Mouse (Mus musculus) midbrain, embryonic 10.5 days (tissue): Measurements from ENCODE around the gene Tmem98. TPM values are rescaled to one million over a fixed set of nuclear protein-coding genes. Genes with fewer than 3 reads are reported as not detected.

Source experiments
- DNase-seq: peaks from one replicate; pipeline ENCODE4 v3.0.0-alpha.2; 2017; ENCODE audit warnings: low spot score
- H3K27ac ChIP-seq: fragments of 300-500 bp; sonication (generic); replicated peaks from 2 replicates; pipeline ENCODE4 v1.5.1; 2016; ENCODE audit warnings: mild to moderate bottlenecking
- H3K27me3 ChIP-seq: fragments of 300-500 bp; sonication (generic); 2 replicates; pipeline ENCODE4 v1.6.1; 2016; ENCODE audit warnings: low read depth, mild to moderate bottlenecking; ENCODE audit not compliant: poor library complexity, severe bottlenecking
- H3K36me3 ChIP-seq: fragments of 300-500 bp; sonication (generic); 2 replicates; pipeline ENCODE4 v1.6.1; 2016; ENCODE audit warnings: mild to moderate bottlenecking, moderate library complexity
- H3K4me1 ChIP-seq: fragments of 300-500 bp; sonication (generic); 2 replicates; pipeline ENCODE4 v1.6.1; 2016
- H3K4me3 ChIP-seq: fragments of 300-500 bp; sonication (generic); 2 replicates; pipeline ENCODE4 v1.5.1; 2016; ENCODE audit warnings: mild to moderate bottlenecking, moderate library complexity
- H3K9me3 ChIP-seq: fragments of 300-500 bp; sonication (generic); replicated peaks from 2 replicates; pipeline ENCODE4 v1.6.1; 2016; ENCODE audit warnings: mild to moderate bottlenecking
- whole genome bisulfite sequencing: fragments of 180-500 bp; shearing (Covaris S2); methylation state at CpG from one replicate; pipeline ENCODE4 v1.1.7; 2016; 5-methylcytosine and 5-hydroxymethylcytosine counted together
- polyA plus RNA-seq: library from polyadenylated mRNA; unstranded; fragments of >200 nt; fragmentation: Nextera tagmentation; extraction: Ambion mirVana; gene quantifications from 2 replicates; pipeline ENCODE4 v1.2.1, GENCODE M21; 2016

Tmem98 gene
- 94.5 and 98.0 TPM in 2 replicates for polyA plus RNA-seq

DNA sequence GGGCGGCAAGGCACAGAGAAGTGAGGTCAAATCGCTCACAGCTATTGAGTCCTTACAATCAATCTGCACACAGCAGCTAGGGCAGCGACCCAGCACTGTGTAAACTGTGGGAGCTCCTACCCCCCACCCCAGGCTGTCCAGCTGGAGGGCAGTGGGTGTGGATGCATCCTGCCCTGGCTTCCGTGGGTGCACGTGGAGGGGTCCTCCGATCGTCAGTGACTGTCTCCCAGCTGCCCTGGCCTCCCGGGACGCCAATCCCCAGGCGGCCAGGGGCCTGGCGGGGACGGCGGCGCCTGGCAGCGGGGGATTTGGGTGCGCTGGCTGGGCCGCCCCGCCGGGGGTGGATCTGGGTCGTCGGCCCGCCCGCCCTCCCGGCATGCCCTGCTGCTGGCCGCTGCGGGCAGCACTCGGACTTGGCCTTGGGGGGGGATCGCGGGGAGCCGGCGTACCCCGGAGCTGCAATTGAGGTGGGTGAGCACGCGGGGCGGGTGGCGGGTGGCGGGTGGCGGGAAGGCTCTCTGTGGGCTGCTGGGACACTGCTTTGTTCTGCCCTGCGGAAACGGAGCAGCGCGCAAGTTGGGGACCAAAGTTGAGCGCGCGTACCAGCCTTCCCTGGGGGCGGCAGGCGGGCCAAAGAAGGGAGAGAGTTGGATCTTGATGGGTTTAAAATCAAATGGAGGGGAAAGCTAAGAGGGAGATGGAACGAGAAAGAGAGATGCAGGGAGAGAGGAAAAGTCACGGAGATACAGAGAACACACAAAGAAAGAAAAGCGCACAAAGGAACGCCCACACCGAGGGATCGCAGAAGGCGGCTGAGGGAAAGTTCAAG lies at the start of gene Tmem98:
Tmem98 (plus strand) TSS at position 183 of the 829 bp plus-strand sequence.
- Histone ChIP-seq H3K4me1 (peaks cover 49% of the 10 kb centered on the region), H3K27ac (peak within 1 kb of the TSS; percentile 99), H3K4me3 (peak within 1 kb of the TSS; percentile 71), H3K27me3 (peaks cover 16% of the 10 kb centered on the region; the same call in 1 of the 2 replicates), H3K36me3 (peaks cover 35% of the 10 kb centered on the region), H3K9me3 (no peaks in the 10 kb centered on the region)
- WGBS: under 1% methylated on average over 50 of the region's 54 CpGs
- peak; percentile 71 for DNase-seq

DNA sequence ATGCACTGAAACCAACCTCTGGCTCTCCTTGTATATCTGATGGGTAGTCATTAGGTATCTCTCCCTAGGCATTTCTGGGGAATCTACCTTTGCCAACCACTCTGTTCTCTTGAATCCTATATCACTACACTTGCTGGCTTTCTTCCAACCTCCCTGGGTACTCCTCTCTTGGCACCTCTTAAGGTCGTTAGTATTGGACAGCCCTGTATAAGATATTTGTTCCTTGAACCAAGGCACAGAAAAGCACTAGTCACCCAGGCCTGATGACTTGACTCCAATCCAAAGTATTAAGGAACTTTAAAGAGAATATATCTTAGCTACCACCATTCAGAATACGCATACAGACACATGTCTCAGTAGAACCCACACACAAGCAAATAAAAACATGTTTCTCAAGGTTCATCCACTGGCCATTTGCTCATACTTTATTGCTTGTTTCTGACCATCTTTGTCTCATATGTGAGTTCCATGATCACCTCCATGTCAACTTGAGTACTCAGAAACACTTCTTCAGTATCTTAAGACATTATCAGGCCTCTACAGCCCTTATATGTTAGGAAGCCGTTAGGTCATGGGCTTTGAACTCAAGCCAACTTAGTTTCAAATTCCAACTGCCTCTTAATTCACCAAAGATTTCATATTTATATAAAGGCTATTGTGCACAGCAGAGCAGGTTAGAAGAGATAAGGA lies 48.5 kb upstream of the Tmem98 start:
- no peak for DNase-seq
- Histone ChIP-seq H3K27ac (no peak overlapping the region), H3K9me3 (no peaks in the 10 kb centered on the region), H3K27me3 (no peaks in the 10 kb centered on the region), H3K4me1 (no peaks in the 10 kb centered on the region), H3K4me3 (no peak overlapping the region), H3K36me3 (no peaks in the 10 kb centered on the region)
- WGBS: 86% methylated on average over 3 of the region's 3 CpGs

DNA sequence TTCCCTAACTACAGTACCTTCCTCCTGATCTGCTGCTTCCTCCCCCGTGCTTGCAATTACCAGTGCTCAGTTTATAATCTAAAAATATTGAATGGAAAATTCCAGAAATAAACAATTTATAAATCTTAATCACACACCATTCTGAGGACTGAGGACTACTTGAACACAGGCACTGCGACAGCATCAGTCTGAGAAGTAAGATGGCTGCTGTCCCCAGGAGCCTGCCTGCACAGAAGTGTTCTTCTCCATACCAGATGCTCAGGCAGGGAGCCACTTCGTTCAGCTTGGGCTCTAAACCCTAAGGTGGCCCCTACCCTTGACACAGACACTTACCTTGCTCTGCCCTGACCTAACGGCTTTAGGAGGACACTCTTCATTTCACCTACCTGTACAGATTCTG lies 47.9 kb upstream of the Tmem98 start:
- H3K4me3 ChIP-seq: no peak overlapping the region
- 84% methylated on average over 4 of the region's 4 CpGs for WGBS
- no peak for DNase-seq
- H3K4me1 ChIP-seq: no peaks in the 10 kb centered on the region
- H3K36me3 ChIP-seq: no peaks in the 10 kb centered on the region
- H3K27ac ChIP-seq: no peak overlapping the region
- H3K27me3 ChIP-seq: no peaks in the 10 kb centered on the region
- no peaks in the 10 kb centered on the region for H3K9me3 ChIP-seq

DNA sequence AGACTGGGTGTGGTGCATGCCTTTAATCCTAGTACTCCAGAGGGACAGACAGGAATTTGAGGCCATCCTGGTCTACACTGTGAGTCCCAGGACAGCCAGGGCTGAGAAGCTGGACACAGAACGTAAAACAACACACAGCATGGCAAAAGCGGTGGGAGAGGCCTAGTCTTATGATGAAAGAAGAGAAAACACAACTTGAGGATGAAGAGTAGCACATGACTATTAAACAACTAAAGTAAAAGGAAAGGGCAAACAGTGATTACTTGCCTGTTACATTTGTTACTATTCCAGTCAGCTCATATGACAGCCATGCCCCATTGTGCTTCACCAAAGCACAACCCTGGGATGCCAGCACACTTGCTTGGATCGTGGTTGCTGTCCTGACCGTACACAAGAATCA lies 43.9 kb upstream of the Tmem98 start:
- Histone ChIP-seq H3K4me3 (no peak overlapping the region), H3K4me1 (peaks cover 11% of the 10 kb centered on the region), H3K27me3 (no peaks in the 10 kb centered on the region), H3K9me3 (no peaks in the 10 kb centered on the region), H3K27ac (no peak overlapping the region), H3K36me3 (no peaks in the 10 kb centered on the region)
- DNase-seq: no peak
- 88% methylated on average over 4 of the region's 4 CpGs for WGBS

DNA sequence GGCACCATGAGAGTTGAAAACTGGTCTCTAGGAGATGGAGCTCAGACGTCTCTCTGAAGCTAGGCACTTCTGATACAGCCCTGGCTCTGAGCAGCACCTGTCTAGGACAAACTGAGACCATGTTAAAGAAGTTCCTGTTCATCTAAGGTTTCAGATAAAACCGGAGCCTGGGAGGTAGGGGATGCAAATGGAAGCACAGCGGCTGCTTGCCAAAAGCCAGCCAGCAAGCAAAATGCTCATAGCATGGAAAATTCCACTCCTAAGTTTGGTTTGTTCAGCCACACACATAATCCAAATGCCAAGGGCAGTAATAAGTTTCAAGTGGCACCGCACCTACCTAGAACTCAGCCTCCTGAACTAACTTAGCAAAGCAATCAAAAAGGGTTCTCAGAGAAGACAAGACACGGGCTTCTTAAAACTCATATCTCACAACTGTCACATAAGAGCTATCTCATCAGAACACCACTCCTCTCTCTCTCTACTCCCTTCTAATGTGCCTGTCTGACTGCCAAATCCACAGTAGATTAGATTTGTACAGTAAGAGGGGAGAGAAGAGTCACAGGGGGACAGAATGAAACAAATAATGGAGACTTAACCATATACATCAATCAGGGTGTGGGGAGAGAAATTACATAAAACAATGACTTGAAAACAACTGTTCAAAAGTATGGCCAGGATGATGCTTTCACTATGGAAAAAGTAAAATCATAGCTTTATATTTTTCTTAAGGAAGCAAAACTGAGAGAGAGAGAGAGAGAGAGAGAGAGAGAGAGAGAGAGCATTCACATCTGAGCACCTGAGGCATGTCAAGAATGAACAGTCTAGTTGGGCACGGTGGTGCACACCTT lies 43.3 kb upstream of the Tmem98 start:
- no peaks in the 10 kb centered on the region for H3K9me3 ChIP-seq
- WGBS: 83% methylated on average over 6 of the region's 6 CpGs
- no peak for DNase-seq
- no peak overlapping the region for H3K4me3 ChIP-seq
- no peaks in the 10 kb centered on the region for H3K36me3 ChIP-seq
- peaks cover 17% of the 10 kb centered on the region for H3K4me1 ChIP-seq
- H3K27ac ChIP-seq: no peak overlapping the region
- H3K27me3 ChIP-seq: no peaks in the 10 kb centered on the region

DNA sequence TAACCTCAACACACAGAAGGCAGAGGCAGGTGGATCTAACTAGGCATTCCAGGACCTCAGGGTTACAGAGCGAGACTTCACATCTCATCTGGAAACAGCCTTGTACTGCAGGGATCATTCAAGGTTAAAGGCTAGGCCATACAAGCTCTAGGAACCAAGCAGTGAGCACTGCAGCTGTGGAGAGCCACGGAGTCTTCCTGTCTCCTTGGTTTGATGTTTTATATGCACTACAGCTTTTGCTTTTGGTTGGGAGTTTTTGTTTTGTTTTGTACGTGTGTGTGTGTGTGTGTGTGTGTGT lies 42.7 kb upstream of the Tmem98 start:
- no peak for DNase-seq
- 76% methylated on average over 3 of the region's 3 CpGs for WGBS
- Histone ChIP-seq H3K27ac (no peak overlapping the region), H3K4me1 (peaks cover 20% of the 10 kb centered on the region), H3K4me3 (no peak overlapping the region), H3K27me3 (no peaks in the 10 kb centered on the region), H3K36me3 (no peaks in the 10 kb centered on the region), H3K9me3 (no peaks in the 10 kb centered on the region)

DNA sequence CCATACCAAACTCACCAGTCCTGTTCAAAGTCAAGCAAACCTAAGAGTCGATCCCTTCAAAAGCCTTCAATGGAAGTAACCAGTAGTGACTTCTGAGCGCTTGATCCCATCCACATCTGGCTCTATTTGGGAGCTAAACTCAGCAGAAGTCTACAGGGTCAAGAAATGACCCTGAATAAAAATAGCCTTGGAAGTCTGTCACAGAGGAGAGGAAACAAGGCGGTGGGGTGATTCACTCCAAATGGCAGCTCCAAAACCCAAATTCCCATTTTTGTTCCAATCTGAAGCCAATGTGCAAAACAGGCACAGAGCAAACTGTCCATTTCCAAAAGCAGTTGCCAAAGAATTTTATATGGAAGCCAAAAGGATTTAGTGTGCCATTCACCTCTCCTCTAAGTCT lies 38.8 kb upstream of the Tmem98 start:
- 80% methylated on average over 3 of the region's 3 CpGs for WGBS
- H3K36me3 ChIP-seq: no peaks in the 10 kb centered on the region
- DNase-seq: no peak
- H3K4me1 ChIP-seq: peaks cover 20% of the 10 kb centered on the region
- H3K27me3 ChIP-seq: no peaks in the 10 kb centered on the region
- H3K9me3 ChIP-seq: no peaks in the 10 kb centered on the region
- H3K4me3 ChIP-seq: no peak overlapping the region
- H3K27ac ChIP-seq: no peak overlapping the region

DNA sequence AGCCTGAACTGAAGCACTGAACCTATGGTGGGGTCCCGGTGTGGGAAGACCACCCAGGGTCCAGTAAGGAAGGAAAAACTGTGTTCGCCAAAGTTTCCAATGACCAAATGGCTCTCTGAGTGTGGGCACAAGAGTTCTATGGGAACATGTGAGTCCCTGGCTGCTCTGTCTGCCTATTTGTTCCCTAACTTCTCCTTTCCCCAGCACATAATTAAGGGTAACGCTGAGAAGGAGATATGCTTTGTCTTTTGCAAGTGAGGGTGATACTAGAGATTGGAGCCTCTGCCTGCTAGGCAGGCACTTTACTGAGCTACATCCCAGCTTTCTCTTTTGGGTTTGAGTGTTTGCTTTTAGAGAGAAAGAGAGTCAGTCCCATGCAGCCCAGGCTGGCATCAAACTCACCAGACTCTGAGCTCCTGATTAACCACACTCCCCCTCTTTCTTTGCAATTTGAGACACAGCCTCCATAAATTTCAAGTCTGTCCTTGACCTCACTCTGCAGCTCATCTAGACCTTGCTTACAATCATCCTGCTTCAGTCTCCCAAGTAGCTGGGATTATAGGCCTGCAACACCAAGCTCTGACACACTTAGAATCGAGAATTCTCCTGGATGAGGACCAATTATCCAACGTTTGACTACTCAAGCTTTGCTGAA lies 38.3 kb upstream of the Tmem98 start:
- H3K4me1 ChIP-seq: peaks cover 20% of the 10 kb centered on the region
- H3K4me3 ChIP-seq: no peak overlapping the region
- H3K9me3 ChIP-seq: no peaks in the 10 kb centered on the region
- no peak for DNase-seq
- WGBS: 77% methylated on average over 5 of the region's 5 CpGs
- no peaks in the 10 kb centered on the region for H3K36me3 ChIP-seq
- H3K27ac ChIP-seq: no peak overlapping the region
- H3K27me3 ChIP-seq: no peaks in the 10 kb centered on the region

DNA sequence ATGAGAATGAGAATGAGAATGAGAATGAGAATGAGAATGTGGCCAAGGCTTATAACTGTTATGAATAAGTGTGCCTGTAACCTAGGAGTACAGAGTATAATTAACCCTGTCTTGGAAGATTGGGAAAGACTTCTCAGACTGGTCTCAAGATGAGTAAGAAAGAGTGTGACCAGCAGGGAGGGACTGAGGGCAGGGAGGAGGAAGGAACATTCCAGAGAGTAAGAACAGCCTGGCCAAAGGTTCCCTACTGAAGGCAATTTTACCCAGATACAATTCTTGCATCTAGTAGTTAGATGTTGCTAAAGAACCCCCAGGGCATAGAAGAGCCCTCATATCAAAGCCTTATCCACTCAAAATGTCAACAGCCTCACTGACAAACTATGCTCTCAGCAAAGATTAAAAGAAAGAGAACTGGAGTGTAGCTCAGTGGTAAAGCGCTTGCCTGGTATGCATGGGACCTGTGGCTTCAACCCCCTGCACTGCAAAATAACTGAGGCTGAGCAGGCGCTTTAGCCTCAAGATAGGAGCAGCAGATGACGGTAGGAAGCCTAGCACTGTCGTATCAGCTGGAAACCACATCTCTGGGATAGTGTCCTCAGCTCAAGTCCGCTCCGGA lies 37.3 kb upstream of the Tmem98 start:
- Histone ChIP-seq H3K4me1 (peaks cover 20% of the 10 kb centered on the region), H3K36me3 (no peaks in the 10 kb centered on the region), H3K9me3 (no peaks in the 10 kb centered on the region), H3K4me3 (no peak overlapping the region), H3K27me3 (peaks cover 5% of the 10 kb centered on the region; the same call in 1 of the 2 replicates), H3K27ac (no peak overlapping the region)
- DNase-seq: no peak
- 83% methylated on average over 6 of the region's 6 CpGs for WGBS

DNA sequence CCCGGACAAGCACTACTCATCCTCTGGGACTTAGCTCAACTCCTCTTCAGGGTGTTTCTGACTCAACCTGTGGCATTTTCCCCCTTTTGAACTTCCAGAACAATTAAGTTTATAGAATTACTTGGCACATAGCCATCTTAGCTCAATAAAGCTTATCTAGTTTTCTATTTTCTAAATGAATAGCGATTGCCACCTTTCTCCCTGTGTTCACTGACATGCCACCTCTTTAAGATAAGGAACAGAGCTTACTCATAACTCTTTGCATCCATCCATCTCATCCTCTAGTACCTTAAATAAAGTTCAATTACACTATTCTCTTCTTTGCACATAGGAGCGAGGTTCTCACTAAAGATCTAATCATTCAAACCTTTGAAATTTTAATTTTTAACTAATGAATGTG lies 34.4 kb upstream of the Tmem98 start:
- Histone ChIP-seq H3K36me3 (no peaks in the 10 kb centered on the region), H3K27ac (no peak overlapping the region), H3K27me3 (peaks cover 26% of the 10 kb centered on the region), H3K9me3 (no peaks in the 10 kb centered on the region), H3K4me3 (no peak overlapping the region), H3K4me1 (peaks cover 31% of the 10 kb centered on the region)
- no peak for DNase-seq
- WGBS: 84% methylated on average over 3 of the region's 3 CpGs

DNA sequence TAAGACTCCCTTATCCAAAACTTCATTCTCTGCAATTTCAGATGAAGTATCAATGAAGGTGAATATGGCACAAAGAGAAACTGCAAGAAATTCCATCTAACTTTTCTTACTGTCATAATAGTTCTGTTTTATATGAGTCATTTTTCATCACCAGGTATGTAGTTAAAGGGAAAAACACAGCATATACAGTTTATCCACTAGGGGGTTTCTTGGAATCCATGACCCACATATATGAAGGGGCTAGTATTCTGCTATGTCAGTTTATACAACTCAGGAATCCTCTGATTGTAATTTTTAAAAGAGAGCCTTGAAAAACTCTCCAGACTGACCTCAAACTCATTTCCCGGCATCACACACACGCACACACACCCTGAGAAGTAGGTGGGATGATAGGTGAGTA lies 32.3 kb upstream of the Tmem98 start:
- peaks cover 26% of the 10 kb centered on the region for H3K27me3 ChIP-seq
- H3K27ac ChIP-seq: no peak overlapping the region
- H3K4me1 ChIP-seq: peaks cover 17% of the 10 kb centered on the region
- no peak overlapping the region for H3K4me3 ChIP-seq
- no peaks in the 10 kb centered on the region for H3K9me3 ChIP-seq
- no peak for DNase-seq
- no peaks in the 10 kb centered on the region for H3K36me3 ChIP-seq
- WGBS: 91% methylated on average over 2 of the region's 2 CpGs

DNA sequence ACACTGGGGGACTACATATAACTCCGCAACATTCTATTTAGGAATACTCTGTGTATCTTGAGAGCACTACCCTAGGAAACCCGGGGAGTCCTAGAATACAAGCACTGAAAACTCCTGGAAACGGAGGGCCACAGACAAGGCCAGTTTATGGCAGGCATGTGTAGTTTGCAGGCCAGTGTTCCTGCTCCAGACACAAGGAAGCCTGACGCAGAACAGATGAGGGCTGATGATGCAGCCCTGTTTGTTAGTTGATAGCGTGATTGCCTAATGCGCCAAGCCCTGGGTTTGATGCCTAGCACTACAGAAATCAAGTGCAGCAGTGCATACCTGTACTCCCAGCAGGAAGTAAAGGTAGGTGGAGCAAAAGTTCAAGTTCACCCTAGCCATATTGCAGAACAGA lies 31.8 kb upstream of the Tmem98 start:
- H3K36me3 ChIP-seq: no peaks in the 10 kb centered on the region
- DNase-seq: no peak
- H3K9me3 ChIP-seq: no peaks in the 10 kb centered on the region
- H3K27me3 ChIP-seq: peaks cover 26% of the 10 kb centered on the region
- WGBS: 83% methylated on average over 6 of the region's 6 CpGs
- H3K4me1 ChIP-seq: peaks cover 17% of the 10 kb centered on the region
- no peak overlapping the region for H3K4me3 ChIP-seq
- H3K27ac ChIP-seq: no peak overlapping the region
